Mouse (Mus musculus) neural tube, embryonic 11.5 days (tissue): ENCODE measurements around the gene 0610012G03Rik. TPM values are rescaled to one million over a fixed set of nuclear protein-coding genes. Genes with fewer than 3 reads are reported as not detected.

ENCODE experiments used
- ATAC-seq: fragments of 200-750 bp; cut with Nextera tagmentation; 2 replicates; pipeline ENCODE4 v1.8.0; 2017; ENCODE audit warnings: moderate number of reproducible peaks, mild to moderate bottlenecking, moderate TSS enrichment, moderate library complexity; ENCODE audit not compliant: insufficient read depth, low FRiP score, low TSS enrichment
- DNase-seq: peaks from one replicate; pipeline ENCODE4 v3.0.0-alpha.2; 2015; ENCODE audit warnings: low spot score
- H3K27ac ChIP-seq: fragments of 300-500 bp; sonication (generic); 2 replicates; pipeline ENCODE4 v1.5.1; 2014; ENCODE audit warnings: low read depth, mild to moderate bottlenecking, low read length
- H3K27me3 ChIP-seq: fragments of 300-500 bp; sonication (generic); 2 replicates; pipeline ENCODE4 v1.6.1; 2014; ENCODE audit warnings: mild to moderate bottlenecking, low read length, mixed read lengths; ENCODE audit not compliant: control insufficient read depth, insufficient read depth
- H3K36me3 ChIP-seq: fragments of 300-500 bp; sonication (generic); 2 replicates; pipeline ENCODE4 v1.6.1; 2014; ENCODE audit warnings: mild to moderate bottlenecking, low read length, moderate library complexity, mixed read lengths; ENCODE audit not compliant: control insufficient read depth, insufficient read depth
- H3K4me1 ChIP-seq: fragments of 300-500 bp; sonication (generic); 2 replicates; pipeline ENCODE4 v1.6.1; 2014; ENCODE audit warnings: low read length, mixed read lengths; ENCODE audit not compliant: control insufficient read depth, insufficient read depth
- H3K4me2 ChIP-seq: fragments of 300-500 bp; sonication (generic); 2 replicates; pipeline ENCODE4 v1.6.1; 2014; ENCODE audit warnings: low read depth, mild to moderate bottlenecking, moderate library complexity
- H3K4me3 ChIP-seq: fragments of 300-500 bp; sonication (generic); 2 replicates; pipeline ENCODE4 v1.5.1; 2014; ENCODE audit warnings: low read depth, low read length
- H3K9ac ChIP-seq: fragments of 300-500 bp; sonication (generic); 2 replicates; pipeline ENCODE4 v1.6.1; 2014; ENCODE audit warnings: mild to moderate bottlenecking, low read length
- H3K9me3 ChIP-seq: fragments of 300-500 bp; sonication (generic); 2 replicates; pipeline ENCODE4 v1.6.1; 2016; ENCODE audit warnings: low read length; ENCODE audit not compliant: control insufficient read depth
- WGBS: fragments of 180-500 bp; shearing (Covaris S2); extraction: QIAGEN DNeasy Blood & Tissue Kit; methylation state at CpG from one replicate; pipeline ENCODE4 v1.1.7; 2014; 5-methylcytosine and 5-hydroxymethylcytosine counted together
- microRNA-seq: library from miRNA; unstranded; fragments of <30 nt; microRNA quantifications from one replicate; pipeline ENCODE4, GENCODE M21; 2016
- polyA plus RNA-seq: library from polyadenylated mRNA; unstranded; fragments of >200 nt; fragmentation: Nextera tagmentation; extraction: Ambion mirVana; gene quantifications from 2 replicates; pipeline ENCODE4 v1.2.1, GENCODE M21; 2014

0610012G03Rik gene
- polyA plus RNA-seq, 1 experiment from 2014 or later: 87.9 TPM

DNA sequence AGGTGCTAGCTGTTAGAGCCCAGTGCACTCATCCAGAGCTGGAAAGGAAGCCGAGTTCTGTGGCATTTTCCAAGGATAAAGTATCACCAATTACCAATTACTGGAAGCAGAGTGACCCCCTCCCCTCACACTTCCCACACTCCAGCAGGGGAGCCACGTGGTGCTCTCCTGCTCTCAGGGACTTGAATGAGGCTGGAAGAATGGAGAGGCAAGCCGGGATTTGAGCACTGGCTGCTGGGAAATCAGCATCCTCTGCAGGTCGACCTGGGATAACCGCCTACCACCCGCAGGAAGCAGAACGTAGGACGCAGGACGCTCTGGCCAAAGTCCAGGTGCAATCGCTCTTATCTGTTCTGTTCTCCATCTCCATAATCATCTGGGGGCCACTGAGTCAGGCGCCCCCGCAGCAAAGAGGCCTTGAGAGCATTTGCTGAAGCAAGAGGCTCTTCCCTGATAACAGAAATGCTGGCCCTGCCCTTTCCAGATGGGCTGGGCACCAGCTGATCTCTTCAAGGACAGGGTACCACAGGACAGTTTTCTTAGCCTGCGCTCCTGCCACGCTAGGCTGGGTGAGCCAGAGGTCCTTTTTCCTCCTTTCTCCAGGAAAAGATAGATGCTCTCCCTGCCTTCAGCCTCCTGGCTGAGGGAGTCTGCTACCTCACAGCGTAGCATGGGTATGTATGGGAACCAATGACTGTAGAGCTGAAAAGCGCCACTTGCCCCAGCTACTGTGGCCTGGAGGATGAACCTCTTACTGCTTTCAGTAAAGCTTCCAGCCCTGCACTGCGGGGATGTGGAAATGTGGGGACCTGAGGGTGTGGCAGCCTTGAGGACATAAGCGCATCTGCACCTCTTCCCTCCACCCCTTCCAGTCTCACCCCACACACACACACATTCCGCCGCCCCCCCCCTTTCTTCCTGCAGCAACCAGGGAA lies 42.1 kb downstream of the 0610012G03Rik start:
- WGBS: 45% methylated on average over 20 of the region's 20 CpGs
- no peaks in the 10 kb centered on the region for H3K4me1 ChIP-seq
- no peaks in the 10 kb centered on the region for H3K27me3 ChIP-seq
- ATAC-seq: no peak
- no peak overlapping the region for H3K27ac ChIP-seq
- no peaks in the 10 kb centered on the region for H3K9me3 ChIP-seq
- H3K4me2 ChIP-seq: peak overlapping the region; percentile 28; the same call in 1 of the 2 replicates
- no peaks in the 10 kb centered on the region for H3K36me3 ChIP-seq
- no peak overlapping the region for H3K4me3 ChIP-seq
- no peak overlapping the region; the same call in 1 of the 2 replicates for H3K9ac ChIP-seq
- DNase-seq: no peak

DNA sequence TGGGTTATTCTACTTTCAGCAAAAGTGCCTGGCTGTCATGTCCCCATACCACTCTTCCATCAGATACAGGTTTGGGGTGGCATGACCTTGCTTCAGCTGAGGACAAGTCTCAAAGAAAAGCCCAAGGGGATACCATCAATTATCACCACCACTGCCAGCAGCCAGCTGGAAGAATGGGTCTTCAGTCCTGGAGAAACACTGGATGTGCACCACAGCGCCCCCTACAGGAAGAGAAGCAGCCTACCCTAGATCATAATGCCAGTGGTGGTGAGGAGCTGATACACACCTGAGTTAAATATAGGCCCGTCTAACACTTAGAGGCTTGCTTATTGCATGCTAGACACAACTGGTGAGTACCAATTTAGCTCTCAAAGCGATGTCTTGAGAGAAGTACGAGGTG lies 43.0 kb downstream of the 0610012G03Rik start:
- Histone ChIP-seq H3K4me1 (no peaks in the 10 kb centered on the region), H3K4me2 (no peak overlapping the region), H3K27ac (no peak overlapping the region), H3K27me3 (no peaks in the 10 kb centered on the region), H3K9ac (no peak overlapping the region), H3K36me3 (no peaks in the 10 kb centered on the region), H3K4me3 (no peak overlapping the region), H3K9me3 (no peaks in the 10 kb centered on the region)
- 80% methylated on average over 4 of the region's 4 CpGs for WGBS
- ATAC-seq (no peak), DNase-seq (no peak)

- 92% methylated on average over 8 of the region's 8 CpGs for WGBS
- no peak overlapping the region for H3K4me2 ChIP-seq
- H3K27me3 ChIP-seq: no peaks in the 10 kb centered on the region
- no peaks in the 10 kb centered on the region for H3K9me3 ChIP-seq
- no peak overlapping the region for H3K4me3 ChIP-seq
- H3K27ac ChIP-seq: no peak overlapping the region
- no peaks in the 10 kb centered on the region for H3K36me3 ChIP-seq
- no peak for DNase-seq
- ATAC-seq: no peak
- no peak overlapping the region for H3K9ac ChIP-seq
- no peaks in the 10 kb centered on the region for H3K4me1 ChIP-seq
Measured at GRCm38 (mm10) chr16:31903239-31903638, 45.1 kb downstream of the 0610012G03Rik start.

- no peak overlapping the region for H3K4me3 ChIP-seq
- H3K27me3 ChIP-seq: no peaks in the 10 kb centered on the region
- peaks cover 7% of the 10 kb centered on the region; the same call in 1 of the 2 replicates for H3K4me1 ChIP-seq
- no peaks in the 10 kb centered on the region for H3K9me3 ChIP-seq
- H3K4me2 ChIP-seq: no peak overlapping the region
- DNase-seq (no peak), ATAC-seq (no peak)
- no peak overlapping the region for H3K27ac ChIP-seq
- H3K36me3 ChIP-seq: no peaks in the 10 kb centered on the region
- no peak overlapping the region for H3K9ac ChIP-seq
- WGBS: 86% methylated on average over 1 of the region's 1 CpGs
Measured at GRCm38 (mm10) chr16:31901886-31902285, 46.4 kb downstream of the 0610012G03Rik start.

- 79% methylated on average over 18 of the region's 18 CpGs for WGBS
- no peak overlapping the region for H3K27ac ChIP-seq
Measured at GRCm38 (mm10) chr16:31898546-31899326, 49.6 kb downstream of the 0610012G03Rik start.

More at GRCm38 (mm10) chr16:31898546-31899326, 49.6 kb downstream of the 0610012G03Rik start:
- peaks cover 7% of the 10 kb centered on the region; the same call in 1 of the 2 replicates for H3K4me1 ChIP-seq
- H3K36me3 ChIP-seq: no peaks in the 10 kb centered on the region
- DNase-seq (no peak), ATAC-seq (no peak)
- H3K4me3 ChIP-seq: no peak overlapping the region
- no peaks in the 10 kb centered on the region for H3K9me3 ChIP-seq
- H3K27me3 ChIP-seq: no peaks in the 10 kb centered on the region
- no peak overlapping the region for H3K9ac ChIP-seq
- no peak overlapping the region for H3K4me2 ChIP-seq

Small RNA genes lying within 50 kb of the gene (microRNA-seq; reads per million reads assigned to microRNA genes)
- gene Gm26269: not detected

Other genes with a start within 250 kb of the 0610012G03Rik start
- gene Meltf, start 69.7 kb downstream of the 0610012G03Rik start, polyA plus RNA-seq: 0.15 TPM in 1 of 2 replicates, not detected in the other
- gene Pigz, start 14.6 kb downstream of the 0610012G03Rik start, polyA plus RNA-seq: 1.2 and 1.4 TPM in 2 replicates
- gene Ncbp2, start within 50 bp of the 0610012G03Rik start, polyA plus RNA-seq: 139 and 145 TPM in 2 replicates
- 11.5 and 13.2 TPM in 2 replicates for gene Senp5, start 54.8 kb upstream of the 0610012G03Rik start, polyA plus RNA-seq
- gene Pak2, start 130.8 kb upstream of the 0610012G03Rik start, polyA plus RNA-seq: 48.4 and 50.7 TPM in 2 replicates
- 128 and 138 TPM in 2 replicates for gene Pigx, start 151.2 kb upstream of the 0610012G03Rik start, polyA plus RNA-seq
- gene Cep19, start 151.3 kb upstream of the 0610012G03Rik start, polyA plus RNA-seq: 41.5 and 47.2 TPM in 2 replicates
- gene Nrros, start 217.1 kb upstream of the 0610012G03Rik start, polyA plus RNA-seq: 8.0 and 8.3 TPM in 2 replicates
- 0.27 TPM in 1 of 2 replicates, not detected in the other for gene Bex6, start 231.3 kb upstream of the 0610012G03Rik start, polyA plus RNA-seq